Mouse (Mus musculus) E14TG2a.4 (cell line): ENCODE measurements around the gene Mbnl2.

ENCODE experiments used
- CTCF ChIP-seq: conservative IDR thresholded peaks from 2 replicates; pipeline ENCODE4 v1.5.1; 2014; ENCODE audit warnings: low read length
- NANOG ChIP-seq: IDR thresholded peaks from 2 replicates; pipeline ENCODE4 v1.6.1; 2014; ENCODE audit warnings: borderline replicate concordance, low read length, mixed read lengths

GRCm38 (mm10) chr14:120256623-120257384 lies 18.7 kb upstream of the Mbnl2 start:
- TF ChIP-seq CTCF (no peak), NANOG (no peak)
